Mouse (Mus musculus) liver, embryonic 15.5 days (tissue): Measurements from ENCODE around the gene Dmxl2. TPM values are rescaled to one million over a fixed set of nuclear protein-coding genes. Genes with fewer than 3 reads are reported as not detected.

Experiments
- ATAC-seq: fragments of 200-750 bp; cut with Nextera tagmentation; 2 replicates; pipeline ENCODE4 v1.8.0; 2017; ENCODE audit warnings: moderate number of reproducible peaks, mild to moderate bottlenecking, moderate library complexity; ENCODE audit not compliant: insufficient read depth
- H3K27ac ChIP-seq: fragments of 300-500 bp; sonication (generic); replicated peaks from 2 replicates; pipeline ENCODE4 v1.5.1; 2015; ENCODE audit warnings: mild to moderate bottlenecking, inconsistent platforms
- H3K27me3 ChIP-seq: fragments of 300-500 bp; sonication (generic); 2 replicates; pipeline ENCODE4 v1.6.1; 2015; ENCODE audit warnings: mild to moderate bottlenecking, inconsistent platforms
- H3K36me3 ChIP-seq: fragments of 300-500 bp; sonication (generic); replicated peaks from 2 replicates; pipeline ENCODE4 v1.6.1; 2015; ENCODE audit warnings: moderate library complexity, mild to moderate bottlenecking, inconsistent platforms
- H3K4me1 ChIP-seq: fragments of 300-500 bp; sonication (generic); replicated peaks from 2 replicates; pipeline ENCODE4 v1.6.1; 2015; ENCODE audit warnings: inconsistent platforms
- H3K4me2 ChIP-seq: fragments of 300-500 bp; sonication (generic); 2 replicates; pipeline ENCODE4 v1.6.1; 2015; ENCODE audit warnings: moderate library complexity, mild to moderate bottlenecking, inconsistent platforms
- H3K4me3 ChIP-seq: fragments of 300-500 bp; sonication (generic); replicated peaks from 2 replicates; pipeline ENCODE4 v1.5.1; 2015; ENCODE audit warnings: mild to moderate bottlenecking, inconsistent platforms
- H3K9ac ChIP-seq: fragments of 300-500 bp; sonication (generic); 2 replicates; pipeline ENCODE4 v1.6.1; 2015; ENCODE audit warnings: moderate library complexity, mild to moderate bottlenecking, inconsistent platforms
- H3K9me3 ChIP-seq: fragments of 300-500 bp; sonication (generic); replicated peaks from 2 replicates; pipeline ENCODE4 v1.6.1; 2016; ENCODE audit warnings: inconsistent platforms
- WGBS: fragments of 180-500 bp; shearing (Covaris S2); methylation state at CpG from one replicate; pipeline ENCODE4 v1.1.7; 2015; ENCODE audit warnings: mixed read lengths; ENCODE audit not compliant: insufficient replicate concordance; 5-methylcytosine and 5-hydroxymethylcytosine counted together
- polyA plus RNA-seq: library from polyadenylated mRNA; unstranded; fragments of >200 nt; fragmentation: Nextera tagmentation; extraction: Ambion mirVana; gene quantifications from 2 replicates; pipeline ENCODE4 v1.2.1, GENCODE M21; 2015

Gene Dmxl2
- polyA plus RNA-seq, 1 experiment from 2014 or later: 1.2 TPM

GRCm38 (mm10) chr9:54533975-54534374 lies 32.5 kb upstream of the Dmxl2 start:
- H3K36me3 ChIP-seq: no peaks in the 10 kb centered on the region
- no peak overlapping the region for H3K27ac ChIP-seq
- H3K4me1 ChIP-seq: no peaks in the 10 kb centered on the region
- no peak overlapping the region for H3K4me3 ChIP-seq
- H3K9ac ChIP-seq: no peak overlapping the region
- H3K9me3 ChIP-seq: no peaks in the 10 kb centered on the region
- H3K27me3 ChIP-seq: peaks cover 5% of the 10 kb centered on the region; the same call in 1 of the 2 replicates
- H3K4me2 ChIP-seq: no peak overlapping the region
- ATAC-seq: no peak
- WGBS: 52% methylated on average over 5 of the region's 5 CpGs

- Histone ChIP-seq H3K27me3 (peaks cover 5% of the 10 kb centered on the region; the same call in 1 of the 2 replicates), H3K36me3 (no peaks in the 10 kb centered on the region), H3K4me2 (no peak overlapping the region), H3K9me3 (no peaks in the 10 kb centered on the region), H3K27ac (no peak overlapping the region), H3K4me1 (no peaks in the 10 kb centered on the region), H3K9ac (no peak overlapping the region), H3K4me3 (no peak overlapping the region)
- 76% methylated on average over 2 of the region's 2 CpGs for WGBS
- no peak for ATAC-seq
Observed at GRCm38 (mm10) chr9:54532926-54533325, 31.5 kb upstream of the Dmxl2 start.

- Histone ChIP-seq H3K9ac (no peak overlapping the region), H3K27me3 (peaks cover 5% of the 10 kb centered on the region; the same call in 1 of the 2 replicates), H3K4me2 (no peak overlapping the region), H3K36me3 (no peaks in the 10 kb centered on the region), H3K9me3 (no peaks in the 10 kb centered on the region), H3K4me1 (no peaks in the 10 kb centered on the region), H3K4me3 (no peak overlapping the region), H3K27ac (no peak overlapping the region)
- no peak for ATAC-seq
Observed at GRCm38 (mm10) chr9:54531421-54531820, 30.0 kb upstream of the Dmxl2 start.

- Histone ChIP-seq H3K9ac (no peak overlapping the region), H3K27ac (no peak overlapping the region), H3K4me2 (no peak overlapping the region), H3K4me1 (no peaks in the 10 kb centered on the region), H3K9me3 (no peaks in the 10 kb centered on the region), H3K36me3 (no peaks in the 10 kb centered on the region), H3K4me3 (no peak overlapping the region), H3K27me3 (peaks cover 5% of the 10 kb centered on the region; the same call in 1 of the 2 replicates)
- WGBS: 58% methylated on average over 6 of the region's 6 CpGs
- ATAC-seq: no peak
Observed at GRCm38 (mm10) chr9:54530836-54531235, 29.4 kb upstream of the Dmxl2 start.

- H3K9ac ChIP-seq: no peak overlapping the region
- peaks cover 5% of the 10 kb centered on the region; the same call in 1 of the 2 replicates for H3K27me3 ChIP-seq
- no peaks in the 10 kb centered on the region for H3K36me3 ChIP-seq
- H3K4me3 ChIP-seq: no peak overlapping the region
- H3K4me2 ChIP-seq: no peak overlapping the region
- WGBS: 63% methylated on average over 2 of the region's 2 CpGs
- ATAC-seq: no peak
- H3K9me3 ChIP-seq: no peaks in the 10 kb centered on the region
- H3K4me1 ChIP-seq: no peaks in the 10 kb centered on the region
- no peak overlapping the region for H3K27ac ChIP-seq
Observed at GRCm38 (mm10) chr9:54529950-54530349, 28.5 kb upstream of the Dmxl2 start.

- Histone ChIP-seq H3K27me3 (no peaks in the 10 kb centered on the region), H3K4me2 (no peak overlapping the region), H3K36me3 (no peaks in the 10 kb centered on the region), H3K9ac (no peak overlapping the region), H3K9me3 (no peaks in the 10 kb centered on the region), H3K27ac (no peak overlapping the region), H3K4me3 (no peak overlapping the region), H3K4me1 (no peaks in the 10 kb centered on the region)
- no peak for ATAC-seq
- WGBS: 57% methylated on average over 7 of the region's 7 CpGs
Observed at GRCm38 (mm10) chr9:54527694-54528093, 26.3 kb upstream of the Dmxl2 start.

- Histone ChIP-seq H3K27me3 (no peaks in the 10 kb centered on the region), H3K9me3 (no peaks in the 10 kb centered on the region), H3K27ac (no peak overlapping the region), H3K9ac (no peak overlapping the region), H3K36me3 (no peaks in the 10 kb centered on the region), H3K4me3 (no peak overlapping the region), H3K4me2 (no peak overlapping the region), H3K4me1 (no peaks in the 10 kb centered on the region)
- ATAC-seq: no peak
- whole genome bisulfite sequencing: 51% methylated on average over 4 of the region's 4 CpGs
Observed at GRCm38 (mm10) chr9:54520286-54520685, 18.9 kb upstream of the Dmxl2 start.

- Histone ChIP-seq H3K4me1 (no peaks in the 10 kb centered on the region), H3K9me3 (no peaks in the 10 kb centered on the region), H3K27ac (no peak overlapping the region), H3K4me2 (no peak overlapping the region), H3K9ac (no peak overlapping the region), H3K27me3 (no peaks in the 10 kb centered on the region), H3K36me3 (no peaks in the 10 kb centered on the region), H3K4me3 (no peak overlapping the region)
- no peak for ATAC-seq
- 48% methylated on average over 7 of the region's 7 CpGs for WGBS
Observed at GRCm38 (mm10) chr9:54518921-54519320, 17.5 kb upstream of the Dmxl2 start.

GRCm38 (mm10) chr9:54515991-54516390 lies 14.6 kb upstream of the Dmxl2 start:
- Histone ChIP-seq H3K4me3 (no peak overlapping the region), H3K36me3 (no peaks in the 10 kb centered on the region), H3K27ac (no peak overlapping the region), H3K4me1 (no peaks in the 10 kb centered on the region), H3K9ac (no peak overlapping the region), H3K4me2 (no peak overlapping the region), H3K27me3 (no peaks in the 10 kb centered on the region), H3K9me3 (no peaks in the 10 kb centered on the region)
- ATAC-seq: no peak
- 63% methylated on average over 2 of the region's 2 CpGs for WGBS

GRCm38 (mm10) chr9:54502873-54503272 lies 1.4 kb upstream of the Dmxl2 start:
- no peak overlapping the region for H3K27ac ChIP-seq
- 0 out of 2 replicates have a peak overlapping the region, but pooled peaks have one; percentile 4 for H3K4me3 ChIP-seq
- no peaks in the 10 kb centered on the region for H3K9me3 ChIP-seq
- H3K36me3 ChIP-seq: no peaks in the 10 kb centered on the region
- H3K4me1 ChIP-seq: peaks cover 4% of the 10 kb centered on the region; the same call in 1 of the 2 replicates
- peaks cover 67% of the 10 kb centered on the region for H3K27me3 ChIP-seq
- no peak for ATAC-seq
- 17% methylated on average over 12 of the region's 12 CpGs for WGBS
- peak overlapping the region; percentile 79 for H3K4me2 ChIP-seq
- no peak overlapping the region for H3K9ac ChIP-seq

GRCm38 (mm10) chr9:54502111-54502495 lies 677 bp upstream of the Dmxl2 start:
- ATAC-seq: no peak
- H3K4me2 ChIP-seq: peak overlapping the region; percentile 79
- peaks cover 67% of the 10 kb centered on the region for H3K27me3 ChIP-seq
- no peak overlapping the region for H3K27ac ChIP-seq
- peak overlapping the region; percentile 62 for H3K4me3 ChIP-seq
- no peaks in the 10 kb centered on the region for H3K9me3 ChIP-seq
- no peaks in the 10 kb centered on the region for H3K36me3 ChIP-seq
- peaks cover 4% of the 10 kb centered on the region; the same call in 1 of the 2 replicates for H3K4me1 ChIP-seq
- WGBS: 4% methylated on average over 13 of the region's 13 CpGs
- H3K9ac ChIP-seq: peak overlapping the region; percentile 21; the same call in 1 of the 2 replicates

- Histone ChIP-seq H3K4me2 (peak overlapping the region; percentile 79), H3K36me3 (no peaks in the 10 kb centered on the region), H3K27ac (no peak overlapping the region), H3K4me3 (peak overlapping the region; percentile 62), H3K27me3 (peaks cover 67% of the 10 kb centered on the region), H3K4me1 (peaks cover 4% of the 10 kb centered on the region; the same call in 1 of the 2 replicates), H3K9ac (peak overlapping the region; percentile 30; the same call in 1 of the 2 replicates), H3K9me3 (no peaks in the 10 kb centered on the region)
- ATAC-seq: peak; percentile 14
- WGBS: under 1% methylated on average over 43 of the region's 43 CpGs
Observed at GRCm38 (mm10) chr9:54500832-54501452, 484 bp downstream of the Dmxl2 start.
